Mouse (Mus musculus) kidney, adult 11 months (tissue): ENCODE results near the gene Fyb.
A peak's percentile ranks its signal among the peaks of the same experiment; 100 is the strongest.
"Not testable (repeated sequence)": the region's sequence is repeated elsewhere in the genome, so short reads cannot be mapped to it uniquely, and the experiment has no call there.

Experiments
- DNase-seq: peaks from one replicate; pipeline ENCODE4 v3.0.0; 2022

Gene Fyb

DNA sequence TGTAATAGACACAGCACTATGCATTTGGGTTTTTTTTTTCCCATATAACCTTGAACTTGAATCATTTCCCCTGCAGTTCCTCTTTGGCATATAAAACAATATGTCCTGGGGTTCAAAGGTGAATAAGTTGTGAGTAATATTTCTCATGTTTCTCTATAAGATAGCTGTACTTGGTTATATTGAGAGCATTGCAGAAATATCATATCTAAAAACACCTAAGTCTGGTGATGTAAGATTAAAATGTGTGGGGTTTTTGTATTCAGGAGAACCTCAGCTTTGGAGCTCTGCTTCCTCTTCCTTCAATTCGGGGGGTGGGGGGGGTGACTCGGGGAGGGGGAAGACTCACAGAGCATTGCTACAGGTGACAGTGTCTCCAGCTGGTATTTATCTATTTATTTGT is 40.0 kb downstream of the Fyb start:
- DNase-seq = no peak

DNA sequence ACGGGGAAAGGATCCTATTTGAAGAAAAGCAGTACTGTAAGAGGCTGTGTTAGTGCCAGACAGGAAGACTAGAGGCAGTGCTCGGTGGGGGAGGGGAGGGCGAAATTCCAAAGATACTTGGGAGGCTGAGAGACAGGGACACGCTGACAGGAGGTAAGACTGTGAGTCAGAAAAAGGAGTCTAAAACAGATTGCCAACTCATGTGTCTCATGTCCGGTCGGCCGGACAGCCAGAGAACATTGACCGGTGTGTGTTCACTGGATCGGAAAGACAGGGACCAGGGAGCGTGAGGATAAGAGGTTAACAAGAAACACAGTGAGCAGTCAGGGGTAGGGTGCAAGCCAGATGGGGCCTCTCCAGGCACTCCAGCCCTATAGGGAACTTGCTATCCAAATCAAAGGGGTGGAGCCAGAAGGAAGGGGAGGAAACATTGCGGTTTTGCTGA is 42.3 kb downstream of the Fyb start:
- peak; percentile 88 for DNase-seq

DNA sequence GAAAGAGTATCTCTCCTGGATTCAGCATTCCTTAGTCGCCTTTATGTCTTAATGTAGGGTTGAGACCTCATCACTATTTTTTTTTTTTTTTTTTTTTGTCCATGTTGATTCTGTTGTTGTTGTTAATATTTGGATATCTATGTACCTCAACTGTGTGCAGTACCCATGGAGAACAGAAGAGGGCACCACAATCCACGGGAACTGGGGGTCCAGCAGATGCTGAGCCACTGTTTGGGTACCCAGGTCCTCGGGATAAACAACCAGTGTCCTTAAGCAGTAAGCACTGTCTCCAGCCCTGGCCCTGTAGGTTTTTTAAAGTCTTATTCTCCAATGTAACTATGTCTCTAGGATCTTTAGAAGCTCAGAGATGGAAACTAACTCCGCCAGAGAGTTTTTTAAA is 43.2 kb downstream of the Fyb start:
- no peak for DNase-seq

DNA sequence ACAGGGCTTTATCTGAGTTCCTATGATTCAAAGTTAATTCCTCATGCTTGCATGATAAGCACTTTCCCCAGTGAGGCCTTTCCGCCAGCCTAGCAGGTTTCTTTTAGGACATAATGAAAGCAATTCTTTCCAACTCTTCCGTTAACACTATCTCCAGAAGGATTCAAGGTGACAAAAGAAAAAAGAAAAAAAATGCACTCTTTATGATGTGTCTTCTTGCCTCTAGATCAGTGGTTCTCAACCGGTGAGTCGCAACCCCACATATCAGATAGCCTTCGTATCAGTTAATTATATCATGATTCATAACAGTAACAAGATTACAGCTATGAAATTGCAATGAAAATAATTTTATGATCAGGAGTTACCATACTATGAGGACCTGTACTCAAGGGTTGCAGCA is 45.3 kb downstream of the Fyb start:
- no peak for DNase-seq

DNA sequence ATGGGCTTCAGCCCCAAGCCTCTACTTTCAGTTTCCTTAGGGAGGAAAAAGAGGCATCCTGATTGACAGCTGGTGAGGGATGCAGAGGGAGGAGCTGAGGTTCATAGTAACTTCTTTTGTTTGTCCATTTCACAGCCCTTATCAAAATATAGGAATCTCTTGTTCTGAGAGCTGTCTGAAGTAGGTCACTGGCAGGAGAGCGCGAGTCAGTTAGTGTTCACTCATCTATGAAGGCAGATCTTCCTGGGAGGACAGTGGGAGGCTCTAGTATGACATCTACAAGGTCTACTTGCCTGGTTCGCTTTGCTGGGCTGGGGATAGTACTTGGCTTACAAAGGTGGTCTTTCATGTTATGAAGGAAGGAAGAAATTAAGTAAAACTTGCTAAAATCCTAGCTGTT is 46.0 kb downstream of the Fyb start:
- DNase-seq = no peak

DNA sequence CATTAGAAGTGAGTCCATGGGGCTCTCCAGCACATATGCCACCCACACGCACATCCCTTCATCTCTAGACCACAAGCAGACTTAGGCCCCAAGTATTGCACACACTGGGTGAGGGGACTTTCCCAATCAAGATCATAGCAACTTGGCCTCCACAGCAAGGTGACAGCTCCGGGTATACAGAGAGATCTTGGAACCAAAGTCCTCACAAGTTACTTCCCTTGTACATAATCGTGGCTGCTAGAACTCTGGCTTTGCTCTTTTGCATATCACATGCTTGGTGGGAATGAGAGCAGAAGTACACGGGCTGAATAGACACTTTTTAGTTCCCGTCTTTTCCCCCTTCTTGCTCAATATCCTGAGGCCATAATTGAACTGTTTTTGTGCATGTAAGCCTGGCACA is 46.4 kb downstream of the Fyb start:
- DNase-seq = no peak

DNA sequence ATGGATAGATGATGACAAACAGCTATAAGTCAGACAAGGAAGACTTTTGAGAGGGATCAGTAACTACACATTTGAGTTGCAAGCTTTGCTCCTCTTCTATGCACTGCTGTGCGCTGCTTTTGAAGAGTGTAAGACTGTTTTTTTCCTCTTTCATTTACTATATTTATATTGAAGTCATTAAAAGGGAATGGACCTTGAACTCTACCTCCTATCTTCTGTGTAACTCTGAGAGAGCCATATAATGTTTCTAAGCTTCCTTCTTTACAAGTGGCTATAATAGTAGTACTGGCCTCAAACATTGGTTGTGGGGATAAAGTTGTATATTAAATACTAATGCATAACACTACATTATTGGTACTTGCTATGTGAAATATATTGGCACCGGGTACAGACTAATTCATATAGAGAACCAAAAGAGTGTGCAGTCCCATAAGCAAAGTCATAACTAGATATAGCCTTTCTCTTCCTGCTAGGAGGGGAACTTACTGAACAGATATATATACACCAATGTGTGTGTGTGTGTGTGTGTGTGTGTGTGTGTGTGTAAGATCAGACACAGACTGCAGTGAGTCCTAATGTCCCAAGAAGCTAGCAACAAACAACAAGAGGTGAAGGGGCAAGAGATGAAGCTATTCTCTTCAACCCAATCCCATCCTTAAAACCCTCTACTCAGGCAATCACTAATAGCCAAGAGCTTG is 47.7 kb downstream of the Fyb start:
- DNase-seq = no peak

DNA sequence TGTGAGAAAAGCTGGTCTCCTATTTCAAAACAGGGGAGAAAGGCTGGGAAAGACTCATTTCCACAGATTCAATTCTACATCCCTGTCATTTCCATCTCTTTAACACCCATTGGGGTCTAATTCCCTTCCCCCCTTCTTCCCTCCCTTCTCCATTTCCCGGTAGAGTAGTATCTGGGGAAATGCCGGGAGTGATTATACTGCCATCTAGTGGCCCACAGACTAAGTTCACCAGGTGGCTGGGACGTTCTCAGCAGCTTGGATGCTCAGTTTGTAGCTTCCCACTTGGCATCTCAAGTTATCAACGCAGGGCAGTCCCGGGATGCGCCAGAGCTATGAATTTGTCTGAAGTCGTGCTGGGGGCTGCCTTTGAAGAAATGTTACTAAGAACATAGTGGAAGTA is 48.2 kb downstream of the Fyb start:
- peak; percentile 26 for DNase-seq

DNA sequence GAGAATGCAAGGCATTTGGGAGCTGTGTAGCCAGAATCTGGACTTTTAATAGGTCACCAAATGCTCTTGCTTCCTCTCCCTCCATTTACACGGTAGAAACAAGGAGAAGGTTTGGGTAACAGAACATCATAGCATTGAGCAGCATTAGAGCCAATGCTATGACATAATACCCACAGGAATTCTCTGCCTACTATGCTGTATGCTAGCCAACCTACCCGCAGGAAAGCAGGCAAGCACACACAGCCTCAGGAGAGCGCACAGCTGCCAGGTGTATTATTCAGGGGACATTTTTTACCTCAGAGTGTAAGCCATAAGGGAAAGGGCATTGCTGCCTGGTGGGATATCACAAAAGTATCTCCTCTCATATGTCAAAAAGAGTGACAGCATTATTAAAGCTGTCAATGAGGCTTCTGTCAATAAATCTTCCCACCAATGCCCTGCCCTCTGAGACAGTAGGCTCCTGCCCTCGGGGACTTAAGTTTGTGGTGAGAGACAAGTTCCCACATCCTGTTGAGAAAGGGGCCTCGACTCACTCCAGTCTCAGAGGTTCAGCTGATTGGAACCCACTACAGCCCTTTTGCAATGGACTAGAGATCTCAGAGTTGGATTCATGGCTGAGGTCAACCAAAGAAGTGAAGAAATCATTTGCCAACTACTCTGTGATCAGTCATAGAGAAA is 51.8 kb downstream of the Fyb start:
- DNase-seq = no peak

DNA sequence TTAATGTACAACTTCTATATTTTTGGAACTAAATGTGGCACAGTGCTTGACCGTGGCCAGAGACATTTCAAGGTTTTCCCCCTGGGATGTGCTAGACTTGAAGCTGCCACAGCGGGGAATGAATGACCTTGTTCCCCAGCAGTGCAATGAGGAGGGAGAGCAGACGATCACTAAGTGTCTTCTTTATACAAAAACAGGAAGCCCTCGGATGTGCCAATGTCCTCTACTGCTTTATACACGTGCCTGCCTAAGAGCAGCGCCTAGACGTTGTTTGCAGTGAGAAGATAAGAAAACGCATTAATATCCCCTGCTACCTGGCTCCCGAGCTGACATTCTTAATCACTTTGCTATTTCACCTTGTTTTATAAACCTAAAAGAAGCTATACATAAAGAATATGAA is 55.3 kb downstream of the Fyb start:
- DNase-seq = no peak

DNA sequence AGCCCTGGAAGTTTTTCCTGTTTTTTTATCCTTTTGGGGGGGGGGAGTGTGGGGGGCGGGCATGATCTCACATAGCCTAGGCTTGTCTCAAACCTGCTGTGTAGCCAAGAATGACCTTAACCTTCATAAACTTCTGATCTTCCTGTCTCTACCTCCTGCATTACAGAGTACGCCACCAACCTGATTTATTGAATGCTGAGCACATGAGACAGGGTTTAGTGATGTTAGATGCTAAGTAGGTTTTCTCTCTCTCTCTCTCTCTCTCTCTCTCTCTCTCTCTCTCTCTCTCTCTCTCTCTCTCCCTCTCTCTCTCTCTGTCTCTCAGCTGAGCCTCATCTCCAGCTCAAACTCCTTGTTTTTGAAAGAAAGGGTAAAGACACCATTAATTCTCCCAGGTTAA is 56.0 kb downstream of the Fyb start:
- DNase-seq = no peak

DNA sequence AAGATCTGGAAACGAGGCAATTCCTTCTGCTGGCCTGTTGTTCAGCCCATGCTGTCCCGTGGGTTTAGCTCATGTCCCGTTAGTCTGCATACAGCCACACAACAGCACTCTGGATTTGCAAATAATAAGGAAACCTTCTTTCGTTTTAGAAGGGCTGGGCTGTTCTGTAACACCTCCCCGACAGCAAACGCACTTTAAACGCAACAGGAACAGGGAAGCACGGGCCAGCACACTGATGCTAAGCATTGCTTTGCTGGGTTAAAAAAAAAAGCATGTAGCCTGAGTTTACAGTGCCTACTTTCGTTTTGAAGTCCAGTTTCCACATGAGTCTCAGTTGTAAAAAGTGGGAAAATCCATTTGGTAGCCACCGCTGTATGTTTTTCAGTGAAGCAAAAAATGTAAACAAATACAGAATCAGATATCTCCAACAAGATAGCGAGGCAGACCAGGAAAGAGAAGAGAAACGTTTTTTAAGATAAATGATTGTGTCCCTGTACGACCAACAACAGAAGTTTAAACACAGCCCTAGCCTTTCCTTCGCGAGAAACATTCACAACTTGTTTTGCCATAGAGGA is 56.6 kb downstream of the Fyb start:
- no peak for DNase-seq

DNA sequence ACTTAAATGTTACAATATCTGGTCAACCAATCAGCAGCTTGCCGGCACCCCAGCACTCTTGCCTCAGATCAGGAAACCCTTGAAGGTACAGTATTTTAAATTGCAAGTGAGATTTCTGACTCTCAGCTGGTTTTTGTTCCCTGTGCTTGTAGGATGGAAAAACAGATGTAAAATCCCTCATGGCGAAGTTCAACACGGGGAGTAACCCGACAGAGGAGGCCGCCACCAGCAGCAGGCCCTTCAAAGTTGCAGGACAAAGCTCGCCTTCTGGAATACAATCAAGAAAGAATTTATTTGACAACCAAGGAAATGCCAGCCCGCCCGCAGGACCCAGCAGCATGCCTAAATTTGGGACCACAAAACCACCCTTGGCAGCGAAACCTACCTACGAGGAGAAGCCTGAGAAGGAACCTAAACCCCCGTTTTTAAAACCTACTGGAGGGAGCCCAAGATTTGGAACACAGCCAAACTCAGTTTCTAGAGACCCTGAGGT is 57.2 kb downstream of the Fyb start:
- DNase-seq = no peak

DNA sequence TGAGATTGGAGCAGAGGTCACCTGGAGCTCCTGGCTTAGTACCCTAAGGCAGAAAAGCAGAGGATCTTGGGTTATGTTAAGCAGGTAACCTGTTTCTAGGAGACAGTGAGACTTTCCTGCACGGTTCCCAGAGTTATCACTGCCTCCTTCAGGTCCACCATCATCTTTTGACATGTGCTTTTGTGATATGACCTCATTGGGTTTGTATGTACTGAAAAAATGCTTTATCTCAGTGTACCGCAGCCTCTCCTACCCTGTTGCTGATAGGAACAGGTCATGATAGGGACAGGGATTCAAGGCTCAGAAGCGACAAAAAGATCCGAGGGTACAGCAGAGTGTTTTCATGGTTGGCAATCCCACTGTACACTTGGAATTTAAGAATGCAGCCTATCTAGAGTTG is 62.0 kb downstream of the Fyb start:
- no peak for DNase-seq

DNA sequence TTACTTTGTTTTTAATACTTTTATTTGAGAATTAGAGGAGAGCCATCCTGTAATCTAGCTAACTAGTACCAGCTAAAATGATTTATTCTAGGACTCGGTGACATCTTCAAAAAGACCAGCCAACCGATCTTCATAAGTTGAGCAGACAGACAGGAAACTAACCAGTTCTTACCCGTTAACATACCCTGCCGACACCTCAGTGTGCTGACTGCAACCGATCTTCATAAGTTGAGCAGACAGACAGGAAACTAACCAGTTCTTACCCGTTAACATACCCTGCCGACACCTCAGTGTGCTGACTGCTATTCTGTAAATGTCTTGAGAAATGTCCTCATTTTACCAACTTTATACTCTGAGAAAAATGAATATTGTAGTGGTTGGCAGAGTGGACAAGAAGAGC is 63.7 kb downstream of the Fyb start:
- DNase-seq = not testable (repeated sequence)

DNA sequence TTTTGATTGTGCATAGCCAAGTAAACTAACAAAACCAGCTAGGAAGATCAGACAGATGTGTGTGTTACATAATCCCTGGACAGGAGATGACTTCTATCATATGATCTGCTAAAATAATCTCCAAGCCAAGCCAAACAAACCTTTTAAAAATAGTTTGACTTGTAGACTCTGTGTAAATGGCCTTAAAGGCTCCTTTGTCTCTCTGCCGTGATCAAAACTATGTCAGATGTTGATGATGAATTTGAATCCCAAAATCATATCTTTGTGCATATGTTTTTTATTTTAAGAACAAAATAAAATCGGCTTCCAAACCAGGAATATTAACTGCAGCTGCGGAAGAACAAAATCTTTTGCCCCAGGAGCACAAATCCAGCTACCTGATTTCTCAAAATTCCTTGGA is 64.9 kb downstream of the Fyb start:
- DNase-seq = no peak

DNA sequence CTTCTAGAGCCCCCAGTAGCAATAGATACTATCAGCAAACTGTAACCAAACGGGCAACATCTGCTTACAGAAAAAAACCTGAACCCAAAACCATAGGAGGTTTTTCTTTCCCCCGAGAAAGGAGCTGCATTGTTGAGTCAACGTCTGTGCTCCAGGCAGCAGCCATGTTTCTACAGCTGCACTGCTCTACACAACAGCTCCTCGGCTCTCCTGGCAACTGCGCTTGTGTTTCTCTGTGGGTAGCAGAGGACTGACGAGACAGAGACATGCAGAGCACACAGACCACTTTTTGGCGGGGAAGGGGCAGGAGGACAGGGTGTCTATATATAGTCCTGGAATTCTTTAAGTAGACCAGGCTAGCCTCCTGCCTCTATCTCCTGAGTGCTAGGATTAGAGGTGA is 65.5 kb downstream of the Fyb start:
- DNase-seq = no peak

DNA sequence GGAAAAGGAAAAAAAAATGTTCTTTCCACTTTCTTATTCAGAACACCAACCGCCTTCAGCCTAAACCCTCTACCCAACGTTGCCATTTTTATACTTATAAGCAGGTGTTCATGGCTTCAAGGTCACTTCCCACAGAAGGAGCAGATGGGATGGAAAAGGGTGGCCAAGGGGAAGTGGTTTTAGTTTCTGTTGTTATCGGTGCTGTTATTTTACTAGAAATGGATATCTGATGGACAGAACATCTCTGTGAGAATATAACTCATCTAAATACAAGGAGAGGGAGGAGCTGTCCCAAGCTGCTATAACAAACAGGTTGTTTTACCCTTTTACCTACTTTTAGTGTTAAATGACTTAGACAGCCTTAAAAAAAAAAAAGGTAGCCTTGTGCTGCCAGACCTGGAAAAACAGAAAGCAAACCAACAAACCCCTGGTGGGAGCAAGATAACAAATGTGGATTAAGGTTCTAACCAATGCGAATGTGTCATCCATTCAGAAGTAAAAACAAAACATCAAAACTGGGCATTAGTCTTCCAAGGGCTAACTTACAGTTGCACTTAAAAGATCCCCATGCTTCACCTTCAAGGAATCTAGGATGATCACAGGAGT is 68.3 kb downstream of the Fyb start:
- DNase-seq = no peak

DNA sequence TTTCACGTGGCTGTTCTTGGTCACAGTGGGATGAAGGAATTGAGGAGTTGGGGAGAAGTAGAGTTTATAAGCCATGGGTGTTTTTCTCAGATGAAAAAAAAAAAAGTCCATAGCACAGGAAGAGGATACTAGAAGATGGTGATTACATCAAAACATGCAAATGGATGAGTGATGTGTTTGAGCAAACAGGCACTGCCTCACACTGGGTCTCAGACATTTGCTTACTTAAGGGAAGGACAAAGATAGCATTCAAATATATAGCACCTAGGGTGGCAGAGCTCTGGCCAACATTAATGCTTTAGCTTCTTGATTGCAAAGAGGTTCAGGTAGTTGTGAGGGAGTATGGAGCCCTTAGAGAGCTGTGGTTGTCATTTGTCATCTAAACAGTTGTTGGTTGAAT is 68.9 kb downstream of the Fyb start:
- DNase-seq = no peak

DNA sequence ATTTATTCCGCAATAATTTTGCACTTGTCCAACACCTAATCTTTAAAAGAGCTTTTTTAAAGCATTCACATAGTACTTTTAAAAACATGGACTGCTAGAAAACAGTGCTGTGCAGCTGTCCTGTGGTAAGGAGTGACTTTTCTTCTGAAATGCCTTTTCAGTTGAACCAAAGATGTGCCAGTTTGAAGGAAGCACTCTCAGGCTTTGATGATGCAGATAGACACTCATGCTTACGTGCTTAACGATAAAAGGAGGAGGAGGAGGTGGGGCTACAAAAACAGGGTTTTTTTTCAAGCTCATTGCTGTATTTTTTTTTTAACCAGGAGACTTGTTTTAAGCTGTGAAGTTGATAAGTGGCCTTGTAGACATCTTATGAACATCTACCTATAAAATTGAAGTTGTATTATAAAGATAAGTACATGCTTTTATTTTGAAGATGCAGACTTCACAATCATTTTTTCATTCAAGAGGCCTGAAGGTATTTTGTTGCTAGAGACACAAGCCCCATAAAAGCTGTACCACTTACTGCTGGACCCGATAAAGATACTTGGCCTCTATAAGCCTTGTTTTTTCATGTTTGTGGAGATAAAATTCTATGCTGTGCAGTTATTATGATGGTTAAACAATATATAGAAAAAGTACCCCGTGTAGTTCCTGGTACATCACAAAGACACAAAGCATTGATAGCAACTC is 70.1 kb downstream of the Fyb start:
- no peak for DNase-seq

DNA sequence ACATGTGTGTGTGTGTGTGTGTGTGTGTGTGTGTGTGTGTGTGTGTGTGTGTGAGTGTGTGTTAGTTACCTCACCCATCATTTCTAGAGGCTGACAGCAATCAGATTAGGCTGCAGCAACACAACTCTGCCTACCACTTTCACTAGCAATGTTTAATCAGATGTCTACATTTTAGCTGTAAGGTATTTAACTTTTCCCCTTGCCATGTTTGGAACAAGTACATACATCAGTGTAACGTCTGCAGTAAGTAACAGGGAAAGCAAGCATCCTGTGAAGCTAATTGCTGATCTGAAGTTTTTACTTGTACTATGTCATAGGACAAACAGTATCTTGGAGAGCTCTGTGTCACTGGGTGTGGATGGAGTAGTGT is 70.6 kb downstream of the Fyb start:
- DNase-seq = no peak

DNA sequence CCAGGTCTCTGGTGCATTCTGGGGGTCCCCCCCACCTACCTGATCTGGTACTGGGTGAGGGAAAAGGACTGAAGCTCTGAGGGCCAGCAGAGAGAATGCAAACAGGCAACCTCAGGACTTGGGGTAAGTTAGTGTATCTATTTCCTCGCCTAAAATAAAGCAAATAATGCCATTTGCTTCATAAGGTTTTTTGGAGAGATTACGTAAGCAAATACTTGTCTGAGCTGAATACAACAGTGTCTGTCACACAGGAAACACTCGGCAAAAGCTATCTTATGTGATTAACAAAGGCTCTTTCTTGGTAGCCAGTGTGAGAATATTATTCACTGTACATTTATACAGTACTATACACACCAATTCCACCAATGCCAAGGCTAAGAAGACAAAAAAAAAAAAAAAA is 76.0 kb downstream of the Fyb start:
- no peak for DNase-seq

DNA sequence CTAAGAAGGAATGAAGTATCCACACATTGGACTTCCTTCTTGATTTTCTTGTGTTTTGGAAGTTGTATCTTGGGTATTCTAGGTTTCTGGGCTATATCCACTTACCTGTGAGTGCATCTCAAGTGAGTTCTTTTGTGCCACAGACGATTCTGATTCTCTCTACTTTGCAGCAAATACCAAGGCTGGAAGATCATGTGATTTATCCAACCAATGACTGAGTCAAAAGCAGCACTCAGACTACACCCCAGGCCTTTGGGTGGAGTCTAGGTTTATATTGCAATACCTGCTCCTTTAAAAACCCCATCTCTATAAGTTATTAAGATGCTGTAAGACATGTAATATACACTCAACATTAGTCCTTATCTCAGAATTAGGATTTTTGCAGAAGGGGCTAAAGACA is 77.7 kb downstream of the Fyb start:
- no peak for DNase-seq

DNA sequence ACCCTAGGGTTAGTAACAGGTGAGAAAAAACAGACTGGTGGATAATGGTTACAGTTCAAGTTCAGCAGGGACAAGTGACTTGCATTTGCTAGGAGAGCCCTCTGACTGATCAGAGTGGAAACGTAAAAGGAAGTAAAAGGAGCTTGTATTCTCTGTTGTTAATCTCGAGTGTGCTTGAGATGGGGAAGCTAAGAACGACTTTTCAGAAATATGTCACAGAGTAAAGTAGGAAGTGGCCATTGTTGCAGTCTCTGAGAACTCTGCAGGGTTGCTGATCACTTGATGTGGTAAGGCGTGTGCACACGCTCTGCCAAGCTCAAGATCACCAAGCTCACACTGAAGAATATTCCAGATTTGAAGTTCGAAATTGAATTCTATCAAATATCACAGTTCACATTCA is 78.7 kb downstream of the Fyb start:
- no peak for DNase-seq
